Mouse (Mus musculus): ENCODE results near the gene Mybpc3. TPM values are rescaled to one million over a fixed set of nuclear protein-coding genes. Genes with fewer than 3 reads are reported as not detected.

Gene Mybpc3
- polyA plus RNA-seq, 1 experiment from 2014 or later, result 0.07 TPM

DNA sequence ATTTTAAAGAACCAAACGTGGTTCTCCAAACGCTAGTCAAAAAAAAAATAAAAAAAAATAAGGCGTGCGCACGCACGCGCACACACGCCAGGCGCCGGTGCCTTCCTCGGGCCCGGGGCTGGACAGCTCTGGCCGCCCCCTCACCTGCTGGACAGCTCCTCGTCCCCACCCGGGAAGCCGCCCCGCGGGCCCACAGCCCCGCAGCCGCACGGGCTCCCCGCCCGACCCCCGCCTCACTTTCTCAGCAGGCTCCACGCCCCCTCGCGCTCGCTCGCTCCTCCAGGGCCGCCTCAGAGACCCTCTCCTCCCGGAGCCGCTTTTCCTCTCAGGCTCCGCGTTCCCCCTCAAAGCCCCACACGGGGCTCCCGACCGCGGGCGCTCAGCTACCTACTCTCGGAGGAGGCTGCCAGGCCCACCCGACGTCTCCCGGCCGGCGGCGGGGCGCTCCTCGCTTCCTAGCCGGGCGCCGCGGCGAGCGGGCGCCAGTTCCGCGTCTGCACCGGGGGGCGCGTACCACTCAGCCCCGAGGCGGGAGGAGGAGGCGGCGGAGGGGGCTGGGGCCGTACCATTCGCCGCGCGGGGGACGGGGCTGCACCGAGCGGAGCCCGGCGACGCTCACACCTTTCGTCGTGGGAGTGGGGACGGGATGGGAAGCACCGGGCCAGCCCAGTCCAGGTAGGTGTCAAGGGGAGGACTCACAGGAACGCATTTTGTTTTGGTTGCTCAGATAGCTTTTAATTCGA, 64.6 kb downstream of the Mybpc3 start:
- Histone ChIP-seq H3K9ac (ENCODE audit: low read length) (peak overlapping the region; percentile 79), H3K4me2 (replicated peaks; ENCODE audit: low read depth) (peak overlapping the region; percentile 83), H3K36me3 (ENCODE audit: control insufficient read depth, insufficient read depth, low read length) (no peaks in the 10 kb centered on the region), H3K4me1 (replicated peaks; ENCODE audit: control insufficient read depth, insufficient read depth) (0 out of 2 replicates have a peak, but pooled peaks cover 3% of the 10 kb centered on the region), H3K9me3 (ENCODE audit: control insufficient read depth, low read length) (no peaks in the 10 kb centered on the region), H3K27ac (replicated peaks) (peak overlapping the region; percentile 86), H3K4me3 (ENCODE audit: low read depth, low read length) (peak overlapping the region; percentile 92), H3K27me3 (ENCODE audit: control insufficient read depth, insufficient read depth, low read length) (no peaks in the 10 kb centered on the region)
- DNase-seq (ENCODE audit: low spot score) (peak; percentile 85), ATAC-seq (ENCODE audit: low FRiP score, low TSS enrichment) (peak; percentile 93)
- no peak for TF ChIP-seq CTCF (IDR thresholded peaks at IDR 0.05; ENCODE audit: low read depth)
- no peak for TF ChIP-seq EP300 (optimal IDR thresholded peaks at IDR 0.05)
- under 1% methylated on average over 66 of the region's 81 CpGs for WGBS

DNA sequence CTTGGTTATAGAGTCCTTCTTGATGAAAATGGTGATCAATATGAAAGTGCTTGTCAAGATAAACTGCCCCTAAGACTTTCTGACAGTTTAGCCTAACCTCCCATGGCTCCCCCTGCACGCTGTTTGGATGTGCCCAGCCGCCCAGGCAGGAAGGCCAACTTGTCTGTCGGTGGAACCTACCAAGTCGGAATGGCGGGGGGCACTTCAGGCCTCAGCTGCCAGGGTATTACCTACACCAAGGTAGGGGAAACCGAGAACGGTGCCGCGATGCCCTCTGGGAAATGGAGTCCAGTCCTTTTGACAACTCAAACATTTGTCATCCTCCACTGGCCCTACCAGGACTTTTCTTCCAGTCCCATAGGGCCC, 65.2 kb downstream of the Mybpc3 start:
- WGBS, result 0% methylated on average over 9 of the region's 9 CpGs
- no peaks in the 10 kb centered on the region for H3K27me3 ChIP-seq (ENCODE audit: control insufficient read depth, insufficient read depth, low read length)
- 0 out of 2 replicates have a peak, but pooled peaks cover 3% of the 10 kb centered on the region for H3K4me1 ChIP-seq (replicated peaks; ENCODE audit: control insufficient read depth, insufficient read depth)
- no peaks in the 10 kb centered on the region for H3K36me3 ChIP-seq (ENCODE audit: control insufficient read depth, insufficient read depth, low read length)
- H3K4me2 ChIP-seq (replicated peaks; ENCODE audit: low read depth), result peak overlapping the region; percentile 83
- H3K27ac ChIP-seq (replicated peaks), result peak overlapping the region; percentile 86
- DNase-seq (ENCODE audit: low spot score), result peak; percentile 98
- TF ChIP-seq CTCF (IDR thresholded peaks at IDR 0.05; ENCODE audit: low read depth) (no peak), EP300 (optimal IDR thresholded peaks at IDR 0.05) (peak; percentile 54)
- H3K9ac ChIP-seq (ENCODE audit: low read length), result peak overlapping the region; percentile 79
- ATAC-seq (ENCODE audit: low FRiP score, low TSS enrichment), result peak; percentile 97
- H3K9me3 ChIP-seq (ENCODE audit: control insufficient read depth, low read length), result no peaks in the 10 kb centered on the region
- peak overlapping the region; percentile 92 for H3K4me3 ChIP-seq (ENCODE audit: low read depth, low read length)

DNA sequence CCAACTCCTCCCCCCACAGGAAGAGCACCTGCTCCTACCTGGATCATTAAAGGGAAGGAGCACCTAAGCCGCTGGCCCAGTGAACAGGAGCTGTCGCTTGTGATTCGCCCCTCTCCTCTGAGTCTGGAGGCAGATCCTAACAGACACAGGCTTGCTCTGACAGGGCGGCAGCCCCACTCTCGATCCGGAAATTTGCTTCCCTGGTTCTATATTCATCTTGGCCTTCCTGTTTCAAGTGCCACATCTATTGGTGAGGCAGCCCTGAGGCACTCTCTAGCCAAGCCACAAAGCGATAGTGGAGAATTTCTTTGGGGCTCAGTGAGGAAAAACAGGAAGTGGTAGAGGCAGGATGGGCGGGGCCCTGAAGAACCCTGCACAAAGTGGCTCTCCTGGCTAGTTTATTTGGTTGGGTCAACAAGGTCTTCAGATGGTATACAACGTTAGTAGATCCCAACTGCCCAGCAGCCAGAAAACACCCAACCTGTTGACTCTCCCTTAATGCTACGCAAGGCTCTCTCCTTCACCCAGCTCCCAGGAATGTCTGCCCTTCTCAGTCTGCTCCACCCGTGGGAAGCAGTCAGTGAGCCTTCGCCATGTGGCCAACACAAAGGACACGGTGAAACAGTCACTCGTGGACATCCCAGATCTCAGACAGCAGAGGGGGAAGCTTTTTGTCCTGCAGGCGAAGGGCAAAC, 65.9 kb downstream of the Mybpc3 start, which contains the start of gene Madd:
Madd (minus strand) TSS at position 127 of the 695 bp plus-strand sequence.
- Histone ChIP-seq H3K4me3 (ENCODE audit: low read depth, low read length) (peak within 1 kb of the TSS; percentile 92), H3K27me3 (ENCODE audit: control insufficient read depth, insufficient read depth, low read length) (no peaks in the 10 kb centered on the region), H3K4me1 (replicated peaks; ENCODE audit: control insufficient read depth, insufficient read depth) (0 out of 2 replicates have a peak, but pooled peaks cover 3% of the 10 kb centered on the region), H3K9me3 (ENCODE audit: control insufficient read depth, low read length) (no peaks in the 10 kb centered on the region), H3K36me3 (ENCODE audit: control insufficient read depth, insufficient read depth, low read length) (no peaks in the 10 kb centered on the region), H3K4me2 (replicated peaks; ENCODE audit: low read depth) (peak within 1 kb of the TSS; percentile 83), H3K9ac (ENCODE audit: low read length) (peak within 1 kb of the TSS; percentile 79), H3K27ac (replicated peaks) (peak within 1 kb of the TSS; percentile 86)
- WGBS, result 54% methylated on average over 15 of the region's 15 CpGs
- no peak for TF ChIP-seq EP300 (optimal IDR thresholded peaks at IDR 0.05)
- no peak for TF ChIP-seq CTCF (IDR thresholded peaks at IDR 0.05; ENCODE audit: low read depth)
- DNase-seq (ENCODE audit: low spot score), result peak; percentile 45
- ATAC-seq (ENCODE audit: low FRiP score, low TSS enrichment), result peak; percentile 38

Other genes with a start within 250 kb of the Mybpc3 start
- 19.4 and 20.7 TPM in 2 replicates for gene C1qtnf4, start 232.3 kb upstream of the Mybpc3 start, polyA plus RNA-seq (2015; fragmentation: Nextera tagmentation; extraction: Ambion mirVana)
- 16.4 and 18.4 TPM in 2 replicates for gene Kbtbd4, start 213.4 kb upstream of the Mybpc3 start, polyA plus RNA-seq (2015; fragmentation: Nextera tagmentation; extraction: Ambion mirVana)
- 224 and 230 TPM in 2 replicates for gene Ndufs3, start 213.3 kb upstream of the Mybpc3 start, polyA plus RNA-seq (2015; fragmentation: Nextera tagmentation; extraction: Ambion mirVana)
- gene Celf1, start 177.8 kb upstream of the Mybpc3 start, polyA plus RNA-seq (2015; fragmentation: Nextera tagmentation; extraction: Ambion mirVana), result 31.0 and 33.7 TPM in 2 replicates
- 1.3 and 1.8 TPM in 2 replicates for gene Rapsn, start 82.5 kb upstream of the Mybpc3 start, polyA plus RNA-seq (2015; fragmentation: Nextera tagmentation; extraction: Ambion mirVana)
- 203 and 211 TPM in 2 replicates for gene Psmc3, start 64.1 kb upstream of the Mybpc3 start, polyA plus RNA-seq (2015; fragmentation: Nextera tagmentation; extraction: Ambion mirVana)
- 19.1 and 19.4 TPM in 2 replicates for gene Slc39a13, start 47.7 kb upstream of the Mybpc3 start, polyA plus RNA-seq (2015; fragmentation: Nextera tagmentation; extraction: Ambion mirVana)
- 6.4 and 7.0 TPM in 2 replicates for gene Spi1, start 35.8 kb upstream of the Mybpc3 start, polyA plus RNA-seq (2015; fragmentation: Nextera tagmentation; extraction: Ambion mirVana)
- 7.5 and 8.7 TPM in 2 replicates for gene Madd, start 65.7 kb downstream of the Mybpc3 start, polyA plus RNA-seq (2015; fragmentation: Nextera tagmentation; extraction: Ambion mirVana)
- gene Nr1h3, start 84.7 kb downstream of the Mybpc3 start, polyA plus RNA-seq (2015; fragmentation: Nextera tagmentation; extraction: Ambion mirVana), result 1.8 and 2.2 TPM in 2 replicates
- 11.6 and 13.5 TPM in 2 replicates for gene Acp2, start 84.7 kb downstream of the Mybpc3 start, polyA plus RNA-seq (2015; fragmentation: Nextera tagmentation; extraction: Ambion mirVana)
- 11.0 and 12.5 TPM in 2 replicates for gene Ddb2, start 118.8 kb downstream of the Mybpc3 start, polyA plus RNA-seq (2015; fragmentation: Nextera tagmentation; extraction: Ambion mirVana)
- 46.2 and 52.2 TPM in 2 replicates for gene Pacsin3, start 137.8 kb downstream of the Mybpc3 start, polyA plus RNA-seq (2015; fragmentation: Nextera tagmentation; extraction: Ambion mirVana)
- 46.7 and 48.1 TPM in 2 replicates for gene Arfgap2, start 146.8 kb downstream of the Mybpc3 start, polyA plus RNA-seq (2015; fragmentation: Nextera tagmentation; extraction: Ambion mirVana)

Measured in stomach, postnatal 0 days (tissue).